Mouse (Mus musculus) monocyte, adult 5-6 weeks (primary cell): ENCODE measurements around the gene Tex2. TPM values are rescaled to one million over a fixed set of nuclear protein-coding genes. Genes with fewer than 3 reads are reported as not detected.
"Not testable (repeated sequence)": the region's sequence is repeated elsewhere in the genome, so short reads cannot be mapped to it uniquely, and the experiment has no call there.

Source experiments
- ATAC-seq: fragments of 153-309, 156-312 bp; replicated peaks from 2 replicates; pipeline ENCODE4 v1.8.0; 2017; ENCODE audit warnings: mild to moderate bottlenecking; ENCODE audit not compliant: low TSS enrichment, insufficient number of reproducible peaks, severe bottlenecking, poor library complexity, low FRiP score
- total RNA-seq: library from RNA; stranded (forward); fragments of 200-1000, 200-491, 200-594 nt; gene quantifications from 3 replicates; pipeline ENCODE4 v1.2.3, GENCODE M21; 2017

Gene Tex2
- total RNA-seq, 1 experiment from 2014 or later: 15.4 TPM

DNA sequence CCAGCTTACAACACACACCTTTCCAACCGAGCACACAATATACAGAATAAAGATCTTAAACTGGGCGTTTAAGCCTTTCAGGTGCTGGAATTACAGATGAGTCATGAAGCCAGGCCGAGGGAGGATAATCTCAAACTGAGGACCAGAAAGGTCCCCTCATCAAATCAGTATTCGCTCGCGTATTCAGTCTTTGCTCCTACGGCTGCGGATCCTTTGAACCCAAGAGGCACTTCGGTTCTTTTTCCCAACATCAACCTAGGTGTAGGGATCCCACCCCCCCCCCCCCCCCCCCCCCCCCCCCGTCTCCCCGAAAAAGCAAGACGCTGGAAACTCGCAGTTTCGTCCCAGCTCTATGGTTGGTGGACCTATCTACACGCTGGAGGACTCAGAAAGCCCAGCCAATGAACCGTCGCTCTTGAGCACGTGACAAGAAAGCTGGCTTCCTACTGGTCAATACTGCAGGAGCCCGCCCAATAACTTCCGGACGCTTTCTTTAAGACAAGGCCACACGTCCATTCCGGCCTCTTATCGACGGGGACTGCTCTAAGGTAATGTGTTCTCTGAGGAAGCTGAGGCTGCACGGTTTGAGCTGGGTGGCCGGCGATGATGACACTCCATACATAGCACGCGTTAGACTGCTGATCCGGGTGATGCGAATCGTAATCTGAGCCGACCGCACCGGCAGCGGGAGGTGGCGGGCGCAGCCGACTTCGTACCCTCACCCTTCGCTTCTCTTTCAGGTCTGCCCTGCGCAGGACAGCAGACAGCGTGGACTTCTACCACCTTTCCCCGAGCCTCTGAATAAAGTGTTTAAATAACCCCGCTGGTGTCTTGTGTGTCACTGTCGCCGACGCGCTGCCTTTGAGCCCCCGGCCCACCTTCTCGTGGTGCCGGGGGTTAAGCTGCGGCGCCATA, 112.6 kb downstream of the Tex2 start:
- peak; percentile 97 for ATAC-seq

DNA sequence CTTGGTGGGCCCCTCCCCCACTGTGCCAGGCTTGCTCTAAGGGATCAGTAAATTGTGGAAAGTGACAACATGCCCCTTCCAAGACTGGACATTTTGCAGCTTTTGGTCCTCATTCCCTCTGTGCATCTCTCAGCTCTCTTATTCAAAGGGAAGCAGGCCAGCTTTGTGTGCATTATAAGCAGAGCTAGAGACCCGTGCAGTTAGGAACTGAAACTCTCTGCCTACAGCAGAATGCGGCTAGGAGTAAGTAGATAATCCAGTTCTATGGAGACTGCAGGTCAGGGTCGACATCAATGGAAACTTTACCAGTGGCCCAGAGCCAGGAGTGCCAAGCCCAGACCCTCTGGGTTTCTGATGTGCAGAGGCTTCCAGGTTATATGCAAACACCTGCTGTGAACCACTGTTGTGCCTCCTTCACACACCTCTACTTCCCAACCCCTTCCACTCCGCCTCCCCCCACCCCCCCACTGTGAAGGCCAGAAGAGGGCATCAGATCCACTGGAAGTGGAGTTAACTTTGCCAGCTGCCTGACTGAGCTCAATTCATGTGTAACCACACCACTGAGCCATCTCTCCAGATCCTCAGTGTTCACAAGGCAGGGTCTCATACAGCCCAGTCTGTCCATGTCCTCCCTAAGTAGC, 114.4 kb downstream of the Tex2 start:
- ATAC-seq: no peak

DNA sequence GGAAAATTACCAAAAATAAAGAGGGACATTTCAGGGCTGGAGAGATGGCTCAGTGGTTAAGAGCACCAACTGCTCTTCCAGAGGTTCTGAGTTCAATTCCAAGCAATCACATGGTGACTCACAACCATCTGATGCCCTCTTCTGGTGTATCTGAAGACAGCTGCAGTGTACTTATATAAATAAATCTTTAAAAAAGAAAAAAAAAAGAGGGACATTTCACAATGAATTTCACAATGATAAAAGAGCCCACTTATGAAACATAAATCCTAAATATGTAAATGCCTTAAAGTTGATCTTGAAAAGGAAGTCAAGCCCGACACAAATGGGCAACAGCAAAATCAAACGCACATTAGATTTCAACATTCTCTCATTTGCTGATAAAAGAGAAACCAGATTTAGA, 115.3 kb downstream of the Tex2 start:
- no peak for ATAC-seq

DNA sequence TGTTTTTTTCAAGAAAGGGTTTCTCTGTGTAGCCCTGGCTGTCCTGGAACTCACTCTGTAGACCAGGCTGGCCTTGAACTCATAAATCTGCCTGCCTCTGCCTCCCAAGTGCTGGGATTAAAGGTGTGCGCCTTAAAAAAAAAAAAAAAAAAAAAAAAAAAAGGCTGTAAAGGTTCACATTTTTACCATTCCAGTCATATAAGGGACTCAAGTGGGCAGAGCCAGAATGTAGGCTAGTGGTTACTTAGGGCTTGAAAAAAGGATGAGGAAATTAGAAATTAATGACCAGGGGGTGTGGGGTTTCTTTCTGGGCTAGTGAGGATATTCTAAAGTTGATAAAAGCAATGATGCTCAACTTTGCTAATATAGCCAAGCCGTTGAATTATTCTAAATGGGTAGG, 116.2 kb downstream of the Tex2 start:
- not testable (repeated sequence) for ATAC-seq

DNA sequence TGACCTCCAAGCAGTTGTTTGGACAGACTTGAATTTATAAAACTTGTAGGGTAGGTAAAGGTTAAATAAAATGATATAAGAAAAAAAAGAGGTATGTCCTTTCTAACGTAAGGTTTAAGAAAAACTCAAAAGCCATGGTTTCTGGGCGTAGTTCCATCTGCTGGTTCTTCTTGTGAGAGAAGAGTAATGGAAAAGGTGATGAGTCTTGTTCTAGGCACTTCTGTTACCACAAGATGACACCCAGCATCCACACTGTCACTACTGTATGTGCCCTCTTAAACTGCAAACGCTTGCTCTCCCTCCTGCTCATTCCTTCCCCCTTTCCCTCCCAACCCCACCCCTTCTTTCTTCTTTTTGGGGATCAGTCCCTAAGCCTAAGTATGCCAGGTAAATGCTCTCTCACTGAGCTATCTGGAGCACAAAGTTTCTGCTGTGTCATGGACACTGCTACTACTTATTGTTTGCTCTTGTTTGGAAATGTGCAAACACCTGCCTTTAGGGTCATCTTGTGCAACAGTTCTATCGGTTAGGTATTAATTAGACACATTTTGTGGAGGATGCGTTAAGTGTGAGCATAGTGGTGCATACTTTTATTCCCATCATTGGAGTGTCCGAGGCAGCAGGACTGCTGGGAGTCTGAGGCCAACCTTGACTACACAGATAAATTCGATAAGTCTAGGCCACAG, 120.1 kb downstream of the Tex2 start:
- no peak for ATAC-seq

DNA sequence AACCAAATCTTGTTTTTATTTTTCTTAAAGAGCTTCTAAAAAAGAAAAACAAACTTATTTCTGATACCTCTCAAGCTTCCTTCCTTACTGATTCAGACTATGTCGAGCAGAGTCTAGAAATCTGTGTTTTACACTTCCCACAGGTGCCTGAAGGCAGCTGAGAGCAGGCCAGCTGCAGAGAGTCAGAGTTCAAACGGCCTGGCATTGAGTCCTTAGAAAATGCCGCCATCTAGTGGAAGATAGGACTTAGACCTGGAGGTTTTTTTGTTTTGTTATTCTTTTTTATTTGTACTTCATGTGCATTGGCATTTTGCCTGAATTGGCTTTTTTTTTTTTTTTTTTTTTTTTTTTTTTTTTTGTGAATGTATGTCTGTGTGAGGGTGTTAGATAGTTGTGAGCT, 121.8 kb downstream of the Tex2 start:
- ATAC-seq: peak; percentile 52; the same call in 1 of the 2 replicates

DNA sequence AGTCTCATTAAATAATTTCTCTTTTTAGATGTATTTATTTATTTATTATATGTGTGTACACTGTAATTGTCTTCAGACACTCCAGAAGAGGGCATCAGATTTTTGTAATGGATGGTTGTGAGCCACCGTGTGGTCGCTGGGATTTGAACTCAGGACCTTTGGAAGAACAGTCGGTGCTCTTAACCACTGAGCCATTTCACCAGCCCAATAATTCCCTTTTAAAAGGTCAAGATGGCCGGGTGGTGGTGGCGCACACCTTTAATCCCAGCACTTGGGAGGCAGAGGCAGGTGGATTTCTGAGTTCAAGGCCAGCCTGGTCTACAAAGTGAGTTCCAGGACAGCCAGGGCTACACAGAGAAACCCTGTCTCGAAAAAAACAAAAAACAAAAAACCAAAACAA, 122.6 kb downstream of the Tex2 start:
- ATAC-seq: not testable (repeated sequence)

DNA sequence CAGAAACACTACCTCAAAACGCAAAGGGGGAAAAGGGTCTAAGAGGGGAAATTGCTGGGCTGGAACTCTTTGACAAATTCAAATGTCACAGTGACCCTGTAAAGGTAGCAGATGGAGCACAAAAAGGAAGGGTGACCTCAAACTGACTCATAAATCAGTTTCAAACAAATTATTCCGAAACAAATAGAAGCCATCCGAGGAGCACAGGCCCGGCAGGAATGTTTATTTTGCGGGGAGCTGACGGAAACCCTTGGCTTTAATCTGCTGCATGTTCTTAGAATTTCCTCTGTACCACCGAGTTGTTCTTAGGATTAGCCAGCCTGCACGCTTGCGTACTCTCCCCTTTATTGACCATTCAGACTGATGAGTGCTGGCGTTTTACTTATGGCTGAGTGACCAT, 123.2 kb downstream of the Tex2 start:
- no peak for ATAC-seq

DNA sequence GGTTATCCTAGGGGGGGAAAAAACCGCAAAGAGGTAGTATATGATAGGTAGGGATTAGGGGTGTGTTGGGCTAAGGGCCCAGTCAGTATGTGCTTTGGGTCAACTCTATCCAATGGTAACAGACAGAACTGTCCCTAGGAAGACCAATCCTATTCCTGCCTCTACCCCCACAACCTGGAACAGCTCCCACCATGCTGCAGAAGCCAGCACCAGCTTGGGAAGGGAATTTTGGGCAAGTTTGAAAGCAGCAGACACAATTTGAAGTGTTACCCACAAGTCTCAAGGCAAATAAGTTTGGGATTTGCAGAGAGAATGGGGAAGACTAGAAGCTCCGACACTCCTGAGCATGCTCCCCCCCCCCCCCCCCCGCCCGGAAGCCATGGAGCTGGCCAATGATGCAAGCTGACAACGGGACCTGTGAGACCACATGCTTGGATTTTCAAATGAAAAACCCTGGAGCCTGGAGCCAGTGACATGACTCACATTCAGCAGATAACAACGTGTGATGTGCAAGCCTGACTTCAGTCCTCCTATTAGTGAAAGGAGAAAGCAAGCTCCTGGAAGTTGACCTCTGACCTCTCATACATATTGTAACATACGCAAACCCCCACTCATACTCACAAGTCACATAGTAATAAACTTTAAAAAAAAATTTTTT, 124.1 kb downstream of the Tex2 start:
- ATAC-seq: no peak

DNA sequence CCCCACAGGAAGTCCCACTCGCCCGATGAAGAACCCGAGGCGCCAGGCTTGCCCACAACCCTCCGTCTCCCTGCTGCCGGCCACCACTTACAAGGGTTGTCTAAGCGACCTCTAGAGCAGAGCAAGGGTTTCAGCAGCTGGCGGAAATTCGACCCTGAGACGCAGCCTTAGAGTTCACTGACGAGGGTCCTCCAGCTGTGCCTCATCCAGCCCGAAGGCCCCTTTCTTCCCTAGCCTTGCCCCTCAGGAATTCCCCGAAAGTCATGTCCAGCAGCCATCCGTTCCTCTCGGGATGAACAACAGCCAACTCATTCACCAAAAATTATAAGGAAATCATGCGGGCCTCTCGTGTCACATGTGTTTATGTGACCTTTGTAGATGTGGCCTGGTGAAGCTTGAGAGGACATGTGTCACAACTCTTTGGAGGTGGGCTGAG, 125.1 kb downstream of the Tex2 start:
- peak; percentile 1; the same call in 1 of the 2 replicates for ATAC-seq

DNA sequence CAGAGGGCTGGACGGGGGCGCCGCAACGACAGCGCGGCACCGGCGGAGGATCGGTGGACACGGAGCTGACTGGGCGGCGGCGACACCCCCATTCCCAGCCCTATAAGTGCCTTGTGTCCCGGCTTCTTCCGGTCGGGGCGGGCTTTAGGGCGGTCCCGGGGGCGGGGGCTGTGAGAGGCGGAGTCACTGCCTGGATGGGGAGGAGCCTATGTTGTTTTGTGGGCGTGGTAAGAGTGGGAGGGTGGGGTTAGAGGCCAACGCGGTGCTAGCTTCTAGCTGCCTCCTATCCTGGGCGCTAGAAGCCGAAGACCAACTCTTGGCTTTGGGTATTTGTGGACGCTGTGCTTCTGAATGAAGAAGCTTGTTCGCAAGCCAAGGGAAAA, 125.5 kb downstream of the Tex2 start, which contains the start of gene Ern1:
Gene Ern1, minus strand, starts transcription at position 120 of the 383 bp plus-strand sequence.
- peak; percentile 97 for ATAC-seq

DNA sequence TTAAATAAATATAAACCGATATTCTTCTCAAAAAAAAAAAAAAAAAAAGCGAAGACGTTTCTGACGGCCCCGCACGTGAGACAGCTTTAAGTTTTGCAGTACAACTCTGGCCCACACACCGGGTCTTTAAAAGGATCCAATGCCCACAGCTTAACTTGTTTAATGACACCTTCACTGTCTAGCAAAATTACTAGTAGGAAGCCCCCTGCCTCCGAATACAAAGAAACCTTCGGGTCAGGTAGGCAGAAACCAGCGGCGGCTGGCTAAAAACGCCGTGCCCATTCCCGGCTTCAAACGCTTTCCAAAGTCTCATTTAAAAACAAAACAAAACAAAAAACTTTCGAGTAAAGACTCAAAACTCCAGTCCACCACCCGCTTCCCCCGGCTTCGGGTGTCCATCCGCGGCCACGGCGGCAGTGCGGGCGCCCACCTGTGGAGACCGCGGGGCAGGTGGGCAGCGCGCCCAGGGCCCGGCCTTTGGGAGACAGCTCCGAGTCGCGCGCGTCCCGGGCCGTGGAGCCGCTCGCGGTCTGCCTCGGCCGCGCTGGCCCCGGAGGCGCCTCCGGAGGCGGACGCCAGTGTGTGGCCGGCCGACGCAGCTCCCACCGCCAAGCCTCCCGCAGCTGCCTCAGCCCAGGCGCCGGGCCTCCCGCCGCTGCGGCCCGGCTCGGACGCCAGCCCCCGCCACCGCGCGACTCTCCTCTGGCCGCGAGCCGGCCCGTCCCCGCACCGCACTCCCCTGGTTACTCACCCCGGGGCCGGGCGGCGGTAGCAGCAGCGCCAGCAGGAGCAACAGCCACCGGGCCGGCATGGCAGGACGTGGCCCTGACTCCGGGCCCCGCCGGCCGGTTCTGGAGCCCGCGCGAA, 126.1 kb downstream of the Tex2 start:
- no peak for ATAC-seq

DNA sequence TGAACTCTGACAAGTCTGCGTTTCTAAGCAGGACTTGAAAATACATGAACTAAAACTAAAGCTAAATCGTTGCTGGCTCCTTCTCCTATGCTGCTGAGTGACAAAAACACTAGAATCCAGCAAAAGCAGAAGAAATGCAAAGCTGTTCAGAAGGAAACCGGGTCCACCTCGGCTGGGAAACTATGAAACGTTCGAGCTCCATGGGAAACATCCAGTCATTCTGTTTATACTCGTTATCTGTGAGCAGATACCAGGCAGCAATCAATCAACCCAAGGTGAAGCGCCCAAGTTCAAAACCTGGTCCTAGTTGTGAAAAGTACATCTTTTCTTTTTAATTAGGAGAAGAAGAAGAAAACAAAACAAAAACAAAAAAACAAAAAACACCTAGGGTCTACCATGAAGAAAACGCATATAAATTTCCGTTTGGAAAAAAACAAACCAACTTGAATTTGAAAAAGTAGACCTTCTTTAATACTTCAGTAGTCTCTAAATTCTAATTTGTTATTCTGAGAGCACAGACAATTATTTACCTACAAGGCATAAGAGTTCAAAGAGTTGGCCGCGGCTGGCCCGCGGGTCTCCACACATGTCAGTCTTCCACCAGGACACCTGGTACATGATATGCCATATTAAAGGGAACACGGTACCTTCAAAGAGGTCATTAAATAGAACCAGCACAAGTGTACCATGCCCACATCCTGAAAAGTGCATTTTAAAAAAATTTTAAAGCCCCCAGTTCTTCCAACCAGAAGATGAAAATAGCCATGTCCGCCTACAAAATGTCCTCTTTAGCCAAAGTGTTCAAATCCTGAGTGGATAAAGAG, 127.0 kb downstream of the Tex2 start:
- ATAC-seq: no peak

DNA sequence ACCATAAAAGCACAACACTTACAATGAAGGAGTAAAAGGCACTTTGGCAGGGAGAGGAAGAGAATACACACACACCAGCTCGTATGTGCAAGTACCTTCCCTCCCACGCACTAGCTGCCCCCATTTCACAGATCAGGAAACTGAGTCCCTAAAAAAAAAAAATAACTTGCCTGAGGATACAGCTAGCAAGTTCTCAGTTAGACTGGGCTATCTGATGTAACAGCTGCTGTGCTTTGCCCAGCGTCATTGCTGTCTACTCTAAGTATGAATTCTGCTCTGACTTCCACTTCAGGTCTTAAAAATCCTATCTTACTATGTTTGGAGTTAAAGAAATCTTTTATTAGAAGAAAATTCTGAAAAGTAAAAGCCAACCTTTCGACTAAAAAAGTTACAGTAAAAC, 127.6 kb downstream of the Tex2 start:
- no peak for ATAC-seq

DNA sequence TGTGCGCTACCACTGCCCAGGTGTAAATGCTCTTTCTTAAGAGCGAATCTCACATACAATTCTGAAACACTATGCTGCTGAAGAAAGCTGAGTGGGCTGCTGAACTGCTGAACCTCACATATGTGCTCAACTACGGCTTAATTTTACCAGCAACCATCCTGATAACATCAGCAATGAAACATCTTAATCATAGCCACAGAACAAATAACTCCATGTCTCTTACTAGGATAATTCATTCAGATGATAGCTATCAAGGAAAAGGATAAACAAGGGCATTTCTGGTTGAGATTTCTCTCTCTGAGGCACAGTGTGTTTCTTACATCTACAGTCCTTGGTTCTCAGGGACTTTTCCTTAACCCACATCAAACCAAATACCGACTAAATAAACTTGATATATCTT, 128.3 kb downstream of the Tex2 start:
- ATAC-seq: no peak

DNA sequence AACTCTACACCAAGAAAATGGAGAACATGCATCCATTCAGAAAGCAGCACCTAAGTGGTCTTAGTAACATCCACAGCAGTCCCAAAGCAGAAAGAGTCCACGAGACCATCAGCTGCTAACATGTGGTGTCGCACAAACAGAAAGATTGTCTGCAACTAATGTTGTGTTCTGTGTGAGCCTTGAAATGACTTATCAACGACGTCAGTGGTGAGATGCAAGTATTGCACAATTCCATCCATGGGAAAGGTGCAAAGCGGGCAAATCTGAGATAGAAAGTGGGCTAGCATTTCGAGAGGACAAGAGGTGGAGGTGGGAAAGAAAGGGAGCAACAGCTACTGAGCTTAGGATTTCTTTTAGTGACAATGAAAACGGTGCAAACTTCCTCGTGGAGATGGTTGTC, 130.4 kb downstream of the Tex2 start:
- no peak for ATAC-seq

DNA sequence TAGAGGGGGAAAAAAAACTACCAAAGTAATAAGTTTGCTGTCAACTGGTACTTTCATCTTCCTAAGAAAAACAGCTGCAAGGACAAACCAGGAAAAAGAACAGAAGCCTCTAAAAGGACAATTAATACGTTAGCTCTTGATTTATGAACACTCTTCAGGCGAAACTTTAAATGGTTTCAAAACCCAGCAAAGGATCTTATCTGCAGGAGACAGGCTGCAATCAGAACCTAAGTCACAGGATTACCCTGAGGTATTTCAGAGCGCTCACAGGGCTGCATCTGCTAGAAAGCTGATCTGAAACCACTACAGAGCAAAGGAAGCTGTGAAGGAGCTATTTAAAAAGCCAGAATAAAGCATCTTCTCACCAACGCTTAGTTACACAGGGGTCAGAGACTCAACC, 131.6 kb downstream of the Tex2 start:
- no peak for ATAC-seq
